Mouse (Mus musculus): Measurements from ENCODE around the gene 1700057G04Rik. TPM values are rescaled to one million over a fixed set of nuclear protein-coding genes. Genes with fewer than 3 reads are reported as not detected.

The 1700057G04Rik gene
- polyA plus RNA-seq, 1 experiment from 2014 or later = not detected

- TF ChIP-seq EP300 (IDR thresholded peaks at IDR 0.05; ENCODE audit: low read depth) = no peak
- TF ChIP-seq CTCF (IDR thresholded peaks at IDR 0.05; ENCODE audit: low read depth) = peak; percentile 53
- no peak overlapping the region for H3K9ac ChIP-seq (replicated peaks)
- DNase-seq = no peak
- H3K27ac ChIP-seq (ENCODE audit: low read depth) = no peak overlapping the region
- no peaks in the 10 kb centered on the region for H3K9me3 ChIP-seq (ENCODE audit: low read length)
- no peaks in the 10 kb centered on the region for H3K36me3 ChIP-seq (replicated peaks; ENCODE audit: insufficient read depth, low read length)
- ATAC-seq = no peak
- H3K4me1 ChIP-seq (ENCODE audit: insufficient read depth) = 0 out of 2 replicates have a peak, but pooled peaks cover 2% of the 10 kb centered on the region
- WGBS (ENCODE audit: insufficient replicate concordance) = 43% methylated on average over 8 of the region's 8 CpGs
- no peaks in the 10 kb centered on the region for H3K27me3 ChIP-seq (ENCODE audit: insufficient read depth, low read length)
- no peak overlapping the region for H3K4me2 ChIP-seq (ENCODE audit: low read depth, low read length)
- H3K4me3 ChIP-seq (ENCODE audit: low read depth, low read length) = no peak overlapping the region
Observed at GRCm38 (mm10) chr9:92375378-92375777, 66.2 kb downstream of the 1700057G04Rik start.

GRCm38 (mm10) chr9:92377967-92378366 is 68.8 kb downstream of the 1700057G04Rik start:
- 66% methylated on average over 1 of the region's 1 CpGs for WGBS (ENCODE audit: insufficient replicate concordance)
- no peak overlapping the region for H3K4me3 ChIP-seq (ENCODE audit: low read depth, low read length)

GRCm38 (mm10) chr9:92379240-92379639 is 70.1 kb downstream of the 1700057G04Rik start:
- DNase-seq (no peak), ATAC-seq (no peak)
- no peak for TF ChIP-seq CTCF (IDR thresholded peaks at IDR 0.05; ENCODE audit: low read depth)
- TF ChIP-seq EP300 (IDR thresholded peaks at IDR 0.05; ENCODE audit: low read depth) = no peak
- no peaks in the 10 kb centered on the region for H3K36me3 ChIP-seq (replicated peaks; ENCODE audit: insufficient read depth, low read length)
- H3K27me3 ChIP-seq (ENCODE audit: insufficient read depth, low read length) = no peaks in the 10 kb centered on the region
- H3K9ac ChIP-seq (replicated peaks) = no peak overlapping the region
- no peak overlapping the region for H3K4me3 ChIP-seq (ENCODE audit: low read depth, low read length)
- H3K9me3 ChIP-seq (ENCODE audit: low read length) = no peaks in the 10 kb centered on the region
- WGBS (ENCODE audit: insufficient replicate concordance) = 71% methylated on average over 5 of the region's 5 CpGs
- no peak overlapping the region for H3K4me2 ChIP-seq (ENCODE audit: low read depth, low read length)
- H3K4me1 ChIP-seq (ENCODE audit: insufficient read depth) = 0 out of 2 replicates have a peak, but pooled peaks cover 2% of the 10 kb centered on the region
- no peak overlapping the region for H3K27ac ChIP-seq (ENCODE audit: low read depth)

More at GRCm38 (mm10) chr9:92377967-92378366, 68.8 kb downstream of the 1700057G04Rik start:
- no peaks in the 10 kb centered on the region for H3K9me3 ChIP-seq (ENCODE audit: low read length)
- H3K36me3 ChIP-seq (replicated peaks; ENCODE audit: insufficient read depth, low read length) = no peaks in the 10 kb centered on the region
- TF ChIP-seq EP300 (IDR thresholded peaks at IDR 0.05; ENCODE audit: low read depth) (no peak), CTCF (IDR thresholded peaks at IDR 0.05; ENCODE audit: low read depth) (no peak)
- no peaks in the 10 kb centered on the region for H3K27me3 ChIP-seq (ENCODE audit: insufficient read depth, low read length)
- no peak overlapping the region for H3K27ac ChIP-seq (ENCODE audit: low read depth)
- ATAC-seq (no peak), DNase-seq (no peak)
- no peak overlapping the region for H3K4me2 ChIP-seq (ENCODE audit: low read depth, low read length)
- H3K4me1 ChIP-seq (ENCODE audit: insufficient read depth) = 0 out of 2 replicates have a peak, but pooled peaks cover 2% of the 10 kb centered on the region
- H3K9ac ChIP-seq (replicated peaks) = no peak overlapping the region

GRCm38 (mm10) chr9:92383415-92383814 is 74.2 kb downstream of the 1700057G04Rik start:
- DNase-seq (no peak), ATAC-seq (peak; percentile 77)
- 62% methylated on average over 3 of the region's 3 CpGs for WGBS (ENCODE audit: insufficient replicate concordance)
- Histone ChIP-seq H3K27me3 (ENCODE audit: insufficient read depth, low read length) (no peaks in the 10 kb centered on the region), H3K27ac (ENCODE audit: low read depth) (no peak overlapping the region), H3K4me3 (ENCODE audit: low read depth, low read length) (no peak overlapping the region), H3K36me3 (replicated peaks; ENCODE audit: insufficient read depth, low read length) (no peaks in the 10 kb centered on the region), H3K9me3 (ENCODE audit: low read length) (no peaks in the 10 kb centered on the region), H3K4me2 (ENCODE audit: low read depth, low read length) (no peak overlapping the region), H3K4me1 (ENCODE audit: insufficient read depth) (no peaks in the 10 kb centered on the region), H3K9ac (replicated peaks) (no peak overlapping the region)
- peak; percentile 44; the same call in 1 of the 2 replicates for TF ChIP-seq EP300 (IDR thresholded peaks at IDR 0.05; ENCODE audit: low read depth)
- TF ChIP-seq CTCF (IDR thresholded peaks at IDR 0.05; ENCODE audit: low read depth) = no peak

- Histone ChIP-seq H3K27me3 (ENCODE audit: insufficient read depth, low read length) (no peaks in the 10 kb centered on the region), H3K36me3 (replicated peaks; ENCODE audit: insufficient read depth, low read length) (no peaks in the 10 kb centered on the region), H3K9me3 (ENCODE audit: low read length) (no peaks in the 10 kb centered on the region), H3K4me2 (ENCODE audit: low read depth, low read length) (no peak overlapping the region), H3K27ac (ENCODE audit: low read depth) (no peak overlapping the region), H3K4me1 (ENCODE audit: insufficient read depth) (no peaks in the 10 kb centered on the region), H3K4me3 (ENCODE audit: low read depth, low read length) (no peak overlapping the region), H3K9ac (replicated peaks) (no peak overlapping the region)
- WGBS (ENCODE audit: insufficient replicate concordance) = 34% methylated on average over 3 of the region's 3 CpGs
- DNase-seq = no peak
- no peak for ATAC-seq
- TF ChIP-seq EP300 (IDR thresholded peaks at IDR 0.05; ENCODE audit: low read depth) (no peak), CTCF (IDR thresholded peaks at IDR 0.05; ENCODE audit: low read depth) (no peak)
Observed at GRCm38 (mm10) chr9:92384401-92384800, 75.2 kb downstream of the 1700057G04Rik start.

GRCm38 (mm10) chr9:92385831-92386230 is 76.7 kb downstream of the 1700057G04Rik start:
- DNase-seq = no peak
- ATAC-seq = no peak
- Histone ChIP-seq H3K4me1 (ENCODE audit: insufficient read depth) (no peaks in the 10 kb centered on the region), H3K4me3 (ENCODE audit: low read depth, low read length) (no peak overlapping the region), H3K9ac (replicated peaks) (no peak overlapping the region), H3K4me2 (ENCODE audit: low read depth, low read length) (no peak overlapping the region), H3K36me3 (replicated peaks; ENCODE audit: insufficient read depth, low read length) (no peaks in the 10 kb centered on the region), H3K9me3 (ENCODE audit: low read length) (no peaks in the 10 kb centered on the region), H3K27me3 (ENCODE audit: insufficient read depth, low read length) (no peaks in the 10 kb centered on the region), H3K27ac (ENCODE audit: low read depth) (no peak overlapping the region)
- WGBS (ENCODE audit: insufficient replicate concordance) = 86% methylated on average over 1 of the region's 1 CpGs
- TF ChIP-seq EP300 (IDR thresholded peaks at IDR 0.05; ENCODE audit: low read depth) (no peak), CTCF (IDR thresholded peaks at IDR 0.05; ENCODE audit: low read depth) (no peak)

GRCm38 (mm10) chr9:92386871-92387270 is 77.7 kb downstream of the 1700057G04Rik start:
- WGBS (ENCODE audit: insufficient replicate concordance) = 61% methylated on average over 1 of the region's 1 CpGs
- Histone ChIP-seq H3K27ac (ENCODE audit: low read depth) (no peak overlapping the region), H3K9me3 (ENCODE audit: low read length) (no peaks in the 10 kb centered on the region), H3K4me3 (ENCODE audit: low read depth, low read length) (no peak overlapping the region), H3K9ac (replicated peaks) (no peak overlapping the region), H3K4me1 (ENCODE audit: insufficient read depth) (no peaks in the 10 kb centered on the region), H3K36me3 (replicated peaks; ENCODE audit: insufficient read depth, low read length) (no peaks in the 10 kb centered on the region), H3K27me3 (ENCODE audit: insufficient read depth, low read length) (no peaks in the 10 kb centered on the region), H3K4me2 (ENCODE audit: low read depth, low read length) (no peak overlapping the region)
- DNase-seq (no peak), ATAC-seq (no peak)
- TF ChIP-seq EP300 (IDR thresholded peaks at IDR 0.05; ENCODE audit: low read depth) (no peak), CTCF (IDR thresholded peaks at IDR 0.05; ENCODE audit: low read depth) (no peak)

Measured in liver, postnatal 0 days (tissue).